Mouse (Mus musculus) granulocyte monocyte progenitor cell, adult 5-6 weeks (primary cell): ENCODE data around the gene Gm5431. TPM values are rescaled to one million over a fixed set of nuclear protein-coding genes. Genes with fewer than 3 reads are reported as not detected.
"Not testable (repeated sequence)": the region's sequence is repeated elsewhere in the genome, so short reads cannot be mapped to it uniquely, and the experiment has no call there.

Experiments used
- ATAC-seq: replicated peaks from 2 replicates; pipeline ENCODE4 v1.8.0; 2016; ENCODE audit warnings: mild to moderate bottlenecking, moderate TSS enrichment, inconsistent platforms; ENCODE audit not compliant: poor library complexity, severe bottlenecking
- total RNA-seq, 2 experiments: library from RNA; stranded (forward) in 1 of 2; stranded (reverse) in 1 of 2; fragments of 200-712, 200-1000 nt in 1 of 2; fragments of >200 nt in 1 of 2; fragmentation: Nextera tagmentation in 1 of 2; gene quantifications; 2 replicates each; pipeline ENCODE4 v1.2.3; 2014 to 2017

The Gm5431 gene
- total RNA-seq, 2 experiments from 2014 or later, result 0.58 to 1.3 TPM

DNA sequence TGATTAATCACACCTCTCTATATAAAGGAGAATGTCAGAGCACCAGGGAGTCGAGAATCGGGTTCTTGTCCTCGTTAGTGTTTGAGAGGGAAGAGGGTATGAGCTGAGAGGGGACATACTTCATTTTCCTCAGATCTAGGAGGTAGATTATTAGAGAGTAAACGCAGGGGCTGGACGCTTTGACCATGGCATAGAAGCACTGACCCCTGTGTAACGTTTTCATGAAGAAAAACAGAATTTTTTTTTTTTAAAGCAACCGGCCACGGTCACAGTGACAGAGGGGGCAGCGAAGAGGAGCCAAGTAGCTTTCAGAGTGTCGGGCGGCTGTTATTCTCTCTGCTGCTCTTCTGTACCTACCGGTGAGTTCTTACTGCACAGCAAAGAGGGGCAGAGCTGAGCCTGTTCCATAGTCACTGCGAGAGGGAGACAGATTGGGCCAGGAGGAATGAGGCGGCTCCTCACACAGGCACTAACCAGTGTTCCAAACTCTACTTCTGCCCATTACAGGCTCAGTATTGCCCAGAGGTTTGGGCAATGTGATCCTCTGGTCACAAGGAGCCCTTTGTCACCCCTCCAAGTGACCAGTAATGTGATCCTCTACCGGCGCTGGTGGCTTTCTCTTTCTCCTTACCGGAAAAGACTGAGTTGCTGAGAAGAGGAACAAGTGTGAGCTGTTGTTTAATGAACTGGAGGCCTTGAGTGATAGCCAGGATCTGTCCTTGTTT lies 30.0 kb downstream of the Gm5431 start:
- ATAC-seq, result peak; percentile 49

DNA sequence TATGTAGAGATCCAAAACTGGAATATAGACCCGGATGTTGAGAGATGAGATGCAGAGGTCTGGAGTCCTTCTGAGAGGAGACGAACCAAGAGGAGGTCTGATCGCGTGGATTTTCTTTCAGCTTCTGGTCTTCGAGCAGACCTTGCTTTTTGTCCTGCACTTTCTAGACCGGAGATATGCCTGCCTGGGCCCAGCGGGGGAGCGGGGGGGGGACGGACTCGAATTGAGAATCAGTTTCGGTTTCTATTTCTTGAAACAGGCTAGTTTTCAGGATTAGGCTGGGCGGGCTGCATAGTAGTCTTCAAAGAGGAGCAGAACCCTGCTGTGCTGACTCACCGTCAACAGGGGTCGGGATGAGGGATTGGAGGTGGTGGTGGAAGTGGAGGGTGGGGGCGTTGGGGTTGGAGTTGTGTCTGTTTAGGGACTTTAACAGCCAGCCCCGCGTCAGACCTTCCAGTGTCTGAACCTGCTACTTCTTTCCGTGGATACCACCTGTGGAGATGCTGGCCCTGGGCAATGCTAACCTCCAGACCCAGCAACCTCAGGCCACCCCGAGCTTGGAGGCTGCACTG lies 30.7 kb downstream of the Gm5431 start, which contains the start of gene Irgm1:
Gene Irgm1, minus strand, starts transcription at position 483 of the 572 bp plus-strand sequence.
- ATAC-seq, result peak; percentile 66

DNA sequence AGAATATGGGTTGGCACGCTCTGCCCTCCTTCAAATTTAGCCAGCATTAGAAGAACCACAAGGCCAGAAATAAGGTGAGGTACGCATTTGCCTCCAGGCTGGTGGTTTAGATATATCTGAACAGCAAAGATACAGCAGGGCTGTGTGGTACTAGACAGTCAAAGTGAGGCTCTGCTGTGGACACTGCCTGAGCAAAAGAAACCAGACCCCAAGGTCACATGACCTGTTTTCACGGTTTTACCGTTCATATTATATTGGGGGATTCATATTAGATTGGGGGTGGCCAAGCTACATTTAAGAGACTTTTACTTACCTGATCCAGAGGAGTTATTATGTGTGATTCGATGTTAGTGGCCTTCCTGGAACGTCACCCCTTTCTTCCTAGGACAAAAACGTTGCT lies 31.2 kb downstream of the Gm5431 start:
- ATAC-seq, result no peak

DNA sequence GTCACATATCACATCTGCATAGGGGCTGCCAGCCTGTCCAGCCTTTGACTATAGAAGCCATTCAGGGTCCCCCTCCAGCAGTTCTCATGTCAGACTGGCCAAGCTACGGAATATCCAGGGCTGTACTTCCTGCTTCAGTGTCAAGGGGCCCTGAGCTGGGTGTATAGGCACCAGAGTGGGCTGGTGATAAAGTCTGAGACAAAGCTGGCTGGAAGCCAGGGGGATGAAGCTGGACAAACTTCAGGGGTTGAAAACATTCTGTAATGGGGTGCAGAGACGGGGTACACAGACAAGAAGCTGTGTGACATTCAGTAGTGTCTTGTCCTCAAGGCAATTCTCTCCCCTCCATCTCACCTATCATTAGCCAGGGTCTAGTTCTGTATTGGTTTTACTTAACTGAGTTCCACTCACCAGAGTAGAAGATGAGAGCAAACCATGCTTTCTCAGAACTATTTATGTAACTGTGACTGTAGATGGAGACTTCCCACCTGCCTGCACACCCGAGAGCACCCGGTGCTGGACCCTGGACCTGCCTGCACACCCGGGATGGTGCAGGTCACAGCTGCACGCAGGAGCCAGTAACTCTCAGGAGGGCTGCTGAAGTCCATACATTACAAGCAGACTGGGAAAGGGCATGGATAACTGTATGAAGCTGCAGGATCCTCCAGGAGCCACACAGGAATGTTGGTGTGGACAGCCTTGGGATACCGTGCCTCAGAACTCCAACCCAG lies 32.5 kb downstream of the Gm5431 start:
- no peak for ATAC-seq

DNA sequence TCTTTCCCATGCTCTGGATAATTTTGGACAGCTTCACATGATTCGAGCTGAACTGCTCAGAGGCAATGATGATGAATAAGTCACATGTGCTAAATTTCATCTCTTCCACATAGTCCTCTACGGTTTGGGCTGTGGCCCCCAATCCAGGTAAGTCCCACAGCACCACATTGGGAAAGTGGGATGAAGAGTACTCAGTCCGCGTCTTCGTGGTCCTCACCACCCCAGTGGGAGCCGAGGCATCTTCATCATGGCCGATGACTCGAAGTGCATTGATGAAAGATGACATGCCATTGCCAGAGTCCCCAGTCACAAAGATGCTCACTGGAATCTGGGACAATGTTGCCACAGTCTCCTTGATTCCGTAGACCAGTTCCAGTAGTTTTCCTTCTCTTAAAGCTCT lies 35.5 kb downstream of the Gm5431 start:
- no peak for ATAC-seq

DNA sequence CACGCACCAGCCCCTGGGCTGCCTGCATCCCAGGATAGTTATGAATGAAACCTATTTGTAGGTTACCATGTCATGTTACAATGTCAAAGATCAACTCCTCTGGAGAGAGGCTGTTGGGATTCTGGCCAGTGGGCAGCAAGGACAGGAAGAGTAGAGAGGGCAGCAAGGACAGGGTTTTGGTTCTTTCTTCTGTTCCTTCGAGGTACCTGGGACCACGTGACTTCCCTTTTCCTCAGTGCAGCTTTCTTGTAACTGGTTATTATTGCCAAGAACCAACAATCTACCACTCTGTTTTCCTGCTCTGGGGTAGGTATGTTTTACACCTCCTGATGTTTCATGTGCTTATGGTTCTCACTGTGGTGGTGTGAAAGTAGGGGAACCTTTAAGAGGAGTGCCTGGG lies 38.2 kb downstream of the Gm5431 start:
- ATAC-seq, result no peak

DNA sequence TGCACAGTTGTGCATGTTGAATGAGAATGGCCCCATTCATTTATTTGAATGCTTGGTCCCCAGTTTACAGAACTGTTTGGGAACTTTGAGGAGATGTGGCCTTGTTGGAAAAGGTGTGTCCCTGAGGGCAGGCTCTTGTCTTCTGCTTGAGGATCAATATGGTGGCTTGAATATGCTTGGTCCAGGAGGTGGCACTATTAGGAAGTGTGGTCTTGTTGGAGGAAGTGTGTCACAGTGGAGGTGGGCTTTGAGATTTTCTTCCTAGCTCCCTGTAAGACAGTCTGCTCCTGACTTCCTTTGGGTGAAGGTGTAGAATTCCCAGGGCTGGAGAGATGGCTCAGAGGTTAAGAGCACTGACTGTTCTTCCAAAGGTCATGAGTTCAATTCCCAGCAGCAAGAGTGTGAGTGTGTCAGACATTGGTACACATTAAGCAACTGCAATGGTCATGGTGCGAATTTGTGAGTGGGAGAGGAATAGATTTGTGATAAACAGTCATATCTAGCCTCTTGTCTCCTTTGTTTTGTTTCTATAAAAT lies 39.2 kb downstream of the Gm5431 start:
- ATAC-seq, result no peak

DNA sequence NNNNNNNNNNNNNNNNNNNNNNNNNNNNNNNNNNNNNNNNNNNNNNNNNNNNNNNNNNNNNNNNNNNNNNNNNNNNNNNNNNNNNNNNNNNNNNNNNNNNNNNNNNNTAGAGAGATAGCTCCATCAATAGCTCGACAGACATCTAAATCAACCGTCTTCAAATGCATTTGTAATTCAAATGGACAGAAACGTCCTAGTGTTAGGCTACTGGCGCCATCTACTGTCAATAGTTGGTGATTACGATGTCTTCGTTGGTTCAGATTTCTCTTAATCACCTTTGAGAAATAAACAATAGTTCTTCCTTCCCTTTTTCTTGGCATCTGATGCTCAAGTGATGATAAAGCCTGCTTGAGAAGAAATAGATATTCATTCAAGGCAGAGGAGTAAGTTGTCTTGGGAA lies 43.0 kb downstream of the Gm5431 start:
- peak; percentile 30 for ATAC-seq

DNA sequence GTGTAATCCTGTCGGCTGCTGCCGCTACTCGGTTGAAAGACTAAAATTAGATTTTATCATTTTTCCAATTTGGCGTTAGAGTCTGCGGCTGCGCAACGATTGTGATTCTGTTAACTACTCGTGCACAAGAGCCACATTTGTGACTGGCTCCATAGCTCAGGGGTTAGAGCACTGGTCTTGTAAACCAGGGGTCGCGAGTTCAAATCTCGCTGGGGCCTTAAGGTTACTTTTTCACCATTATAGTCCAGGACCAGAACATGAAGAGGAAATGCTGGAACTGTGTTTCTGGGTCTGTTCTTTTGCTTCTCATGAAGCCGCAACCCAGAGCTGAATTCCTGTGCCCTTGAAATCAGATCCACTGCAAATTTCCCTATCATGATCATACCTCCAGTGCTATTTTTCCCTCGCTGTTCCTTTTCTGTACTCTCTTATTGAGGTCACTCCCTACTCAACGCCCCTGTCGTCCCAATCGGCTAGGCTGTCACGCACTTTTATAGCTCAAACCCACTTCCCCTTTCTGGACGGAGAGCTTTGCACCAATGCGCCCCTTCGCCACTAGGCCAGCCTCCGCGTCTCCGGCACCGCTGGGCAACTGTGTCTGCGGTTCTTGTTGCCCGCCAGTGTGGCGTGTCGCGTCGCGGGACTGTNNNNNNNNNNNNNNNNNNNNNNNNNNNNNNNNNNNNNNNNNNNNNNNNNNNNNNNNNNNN lies 48.4 kb downstream of the Gm5431 start:
- peak; percentile 63 for ATAC-seq

DNA sequence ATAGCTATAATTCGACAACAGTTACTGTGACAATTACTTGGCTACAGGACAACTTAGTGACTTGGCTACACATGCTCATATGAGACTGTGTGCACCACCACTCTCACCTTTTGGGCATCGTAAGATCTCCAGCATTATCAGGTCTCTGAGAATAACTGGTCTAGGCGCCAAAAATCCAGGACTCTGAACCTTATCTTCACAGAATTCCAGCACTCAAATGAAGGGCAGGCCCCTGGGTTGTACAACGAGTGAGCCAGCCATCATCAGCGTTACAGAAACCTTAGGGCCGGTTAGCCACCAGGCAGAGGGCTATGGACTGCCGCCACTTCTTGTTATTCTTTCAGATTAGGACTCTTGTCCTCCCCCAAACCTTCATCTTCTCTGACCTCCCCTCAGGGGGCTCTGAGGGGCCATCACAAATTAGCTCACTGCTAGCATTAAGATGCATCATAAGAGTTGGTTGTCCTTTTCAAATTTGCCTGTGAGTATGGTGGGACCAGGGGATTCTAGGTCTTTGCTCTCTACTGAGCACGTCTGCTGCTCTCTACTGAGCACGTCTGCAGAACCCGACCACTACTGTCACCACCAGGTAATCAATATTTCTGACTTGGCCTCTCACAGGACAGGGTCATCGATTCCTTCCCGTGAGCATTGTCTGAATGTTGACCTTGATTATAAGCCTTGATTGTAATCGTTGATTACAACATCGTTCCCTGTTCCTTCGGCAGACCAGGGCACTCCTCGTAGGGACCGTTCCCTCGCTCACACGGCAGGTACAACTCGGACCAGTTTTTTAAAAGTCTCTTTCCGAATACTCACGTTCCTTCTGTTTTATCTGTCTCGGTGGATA lies 49.2 kb downstream of the Gm5431 start:
- ATAC-seq, result no peak; the same call in 1 of the 2 replicates

DNA sequence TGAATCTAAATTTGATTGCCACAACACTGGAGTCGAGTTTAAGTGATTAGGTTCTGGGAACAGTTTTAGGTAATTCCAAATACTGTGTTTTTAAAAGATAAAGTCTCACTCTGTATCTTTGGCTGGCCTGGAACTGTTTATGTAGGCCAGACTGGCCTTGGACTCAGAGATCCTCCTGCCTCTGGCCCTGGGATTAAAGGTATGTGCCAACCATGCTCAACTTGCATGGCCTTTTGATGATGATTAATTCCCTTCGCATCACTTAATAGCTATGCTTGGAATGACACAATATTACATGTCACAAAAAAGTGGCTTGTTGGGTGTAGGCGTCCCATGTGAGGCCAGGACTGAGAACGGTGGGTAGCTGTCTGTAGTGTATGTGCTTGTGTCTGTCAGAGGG lies 49.8 kb downstream of the Gm5431 start:
- ATAC-seq, result no peak

DNA sequence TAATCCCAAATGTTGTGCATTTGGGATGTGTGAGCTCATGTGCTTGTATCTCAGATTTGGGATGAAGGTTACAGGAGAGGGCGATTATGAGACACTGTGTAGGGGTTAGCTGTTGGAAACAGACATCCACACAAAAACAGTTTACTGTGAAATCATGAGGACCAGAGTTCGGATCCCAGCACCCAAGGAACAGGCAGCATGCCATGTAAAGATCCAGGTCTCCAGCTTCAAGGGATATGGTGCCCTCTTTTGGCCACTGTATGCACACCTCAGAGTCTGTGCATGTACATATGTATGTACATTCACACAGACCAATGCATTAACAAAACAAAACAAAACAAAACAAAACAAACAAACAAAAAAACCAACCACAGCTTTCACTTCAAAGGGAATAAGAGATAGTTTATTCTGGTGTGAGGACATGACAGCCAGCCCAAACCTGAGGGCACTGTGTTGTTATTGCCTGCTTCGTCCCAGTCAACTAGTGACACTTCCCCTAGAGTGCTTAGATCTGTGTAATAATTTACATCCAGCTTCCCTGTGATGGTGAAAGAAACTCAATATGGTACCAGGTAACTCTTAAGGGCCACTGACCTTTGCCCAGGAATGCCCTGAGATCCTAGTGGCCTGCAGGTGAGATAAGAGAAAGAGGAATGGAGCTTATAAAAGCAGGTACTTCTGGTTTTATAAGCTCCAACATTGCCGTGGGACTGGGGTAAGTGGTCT lies 50.6 kb downstream of the Gm5431 start:
- no peak for ATAC-seq

DNA sequence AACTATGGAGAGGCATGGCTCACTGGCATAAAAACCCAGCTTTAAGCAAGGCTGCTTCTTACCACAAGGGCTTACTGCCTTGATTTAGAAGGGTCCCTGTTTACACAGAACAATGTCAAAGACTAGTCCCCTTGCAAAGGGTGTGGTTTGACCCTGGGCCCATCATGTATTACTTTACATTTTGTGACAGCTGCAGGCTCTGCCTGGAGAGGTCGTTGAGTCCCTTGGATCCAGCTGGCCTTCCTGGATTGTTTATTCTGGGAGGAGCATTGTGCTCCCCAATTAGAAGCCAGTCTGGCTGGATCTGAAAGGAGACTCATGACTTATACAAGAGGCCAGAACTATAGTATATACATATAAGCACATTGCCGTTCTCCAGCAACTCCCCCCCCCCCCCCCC lies 51.8 kb downstream of the Gm5431 start:
- no peak for ATAC-seq

DNA sequence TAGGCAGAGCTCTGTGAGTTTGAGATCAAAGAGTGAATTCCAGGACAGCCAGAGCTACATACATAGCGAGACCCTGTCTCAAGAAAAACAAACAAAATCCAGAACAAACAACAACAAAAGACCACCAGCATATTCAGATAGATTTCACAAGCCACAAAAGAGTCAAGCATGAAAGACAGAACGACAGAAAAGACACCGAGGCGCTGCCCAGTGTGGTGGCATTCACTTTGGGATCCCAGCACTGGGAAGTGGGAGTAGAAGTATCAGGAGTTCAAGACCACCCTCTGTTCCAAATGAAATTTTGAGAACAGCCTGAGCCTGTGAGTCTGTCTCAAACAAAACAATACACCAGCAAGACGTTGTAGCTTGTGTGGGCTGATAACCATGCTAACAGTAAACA lies 55.1 kb downstream of the Gm5431 start:
- no peak for ATAC-seq

DNA sequence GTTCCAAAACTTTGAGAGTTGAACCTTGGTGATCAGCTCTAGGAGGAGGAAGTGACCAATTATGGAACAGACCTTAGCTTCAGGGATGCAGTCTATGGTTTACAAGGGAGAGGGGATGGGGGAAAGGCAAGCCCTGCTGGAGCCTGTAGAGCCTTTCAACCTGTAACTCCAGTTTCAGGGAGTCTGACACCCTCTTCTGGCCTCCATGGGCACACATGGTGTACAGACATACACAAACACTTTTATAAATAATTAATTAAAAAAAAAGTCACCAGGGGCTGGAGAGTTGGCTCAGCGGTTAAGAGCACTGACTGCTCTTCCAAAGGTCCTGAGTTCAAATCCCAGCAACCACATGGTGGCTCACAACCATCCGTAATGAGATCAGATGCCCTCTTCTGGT lies 55.7 kb downstream of the Gm5431 start:
- not testable (repeated sequence) for ATAC-seq

DNA sequence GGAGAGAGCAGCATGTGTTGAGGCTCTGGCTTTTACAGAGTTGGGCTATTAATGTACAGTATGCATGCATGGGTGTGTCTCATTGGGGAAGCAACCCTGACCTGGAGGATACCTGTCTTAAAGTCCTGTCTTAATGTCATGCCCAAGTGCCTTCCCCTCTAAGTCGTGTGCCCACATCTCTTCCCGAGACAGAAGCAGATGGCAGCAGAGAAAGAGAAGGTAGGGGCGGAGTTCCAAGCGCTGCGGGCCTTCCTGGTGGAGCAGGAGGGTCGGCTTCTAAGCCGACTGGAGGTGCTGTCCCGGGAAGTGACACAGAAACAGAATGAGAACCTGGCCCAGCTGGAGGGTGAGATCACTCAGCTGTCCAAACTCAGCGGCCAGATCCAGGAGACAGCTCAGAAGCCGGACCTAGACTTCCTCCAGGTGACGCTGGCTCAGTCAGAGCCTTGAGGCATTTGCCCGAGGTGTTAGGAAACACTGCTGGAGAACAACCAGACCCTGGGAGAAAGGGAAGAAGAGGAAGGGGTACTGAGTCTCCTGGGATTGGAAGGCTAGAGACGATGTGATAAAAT lies 56.7 kb downstream of the Gm5431 start:
- ATAC-seq, result no peak

DNA sequence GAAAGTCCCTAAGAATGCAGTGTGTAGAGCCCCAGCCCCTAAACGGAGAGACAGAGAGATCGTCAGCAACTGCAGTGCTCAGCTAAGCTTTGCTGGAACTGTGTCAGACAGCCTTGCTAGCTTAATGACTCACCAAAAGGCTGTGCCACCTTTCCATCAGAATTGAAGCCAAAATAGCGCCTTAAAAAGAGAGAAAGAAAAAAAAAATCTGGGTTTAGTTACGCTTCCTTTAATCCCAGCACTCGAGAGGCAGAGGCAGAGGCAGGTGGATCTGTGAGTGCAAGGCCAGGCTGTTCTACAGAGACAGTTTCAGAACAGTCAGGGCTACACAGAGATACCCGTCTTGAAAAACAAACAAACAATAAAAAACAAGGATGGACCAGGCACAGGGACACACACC lies 57.7 kb downstream of the Gm5431 start:
- ATAC-seq, result no peak

DNA sequence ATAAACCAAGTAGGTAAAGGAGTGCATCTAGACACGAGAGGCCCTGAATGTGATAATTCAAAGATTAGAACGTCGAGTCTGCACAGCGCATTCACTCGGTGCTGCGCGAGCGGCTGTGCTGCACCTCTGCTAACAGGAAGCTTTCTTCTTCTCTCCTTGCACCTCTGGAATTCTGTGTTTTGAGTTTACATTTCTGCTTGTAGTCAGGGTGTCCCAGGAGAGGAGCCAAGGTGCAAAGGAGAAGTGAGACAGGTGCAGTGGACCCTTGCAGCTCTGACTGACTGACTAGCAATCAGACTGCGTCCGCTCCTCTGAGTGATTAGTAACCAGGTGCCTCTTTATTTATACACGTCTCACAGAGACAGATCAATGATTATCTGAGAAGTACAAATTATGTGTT lies 58.8 kb downstream of the Gm5431 start:
- ATAC-seq, result no peak

DNA sequence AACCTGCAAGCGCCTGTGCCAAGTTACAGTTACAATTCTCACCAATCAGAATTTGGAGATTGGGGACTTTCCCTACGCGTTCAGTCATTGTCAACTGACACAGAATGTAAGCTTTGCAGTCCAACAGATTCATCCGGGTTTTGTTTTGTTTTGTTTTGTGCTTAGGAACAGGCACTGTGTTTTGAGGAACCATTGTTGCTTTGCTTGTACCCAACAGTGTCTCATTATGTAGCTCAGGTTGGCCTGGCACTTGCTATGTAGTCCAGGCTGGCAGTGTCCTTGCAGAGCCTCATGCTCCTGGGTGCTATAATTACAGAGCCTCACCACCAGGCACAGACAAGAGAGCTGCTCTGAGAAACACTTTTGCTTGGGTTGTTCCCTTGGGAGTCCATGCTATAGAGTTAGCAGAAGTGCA lies 59.6 kb downstream of the Gm5431 start:
- no peak for ATAC-seq
